Comparison of ENCODE assay signal across 21 mouse cellular contexts in the genomic region with DNA sequence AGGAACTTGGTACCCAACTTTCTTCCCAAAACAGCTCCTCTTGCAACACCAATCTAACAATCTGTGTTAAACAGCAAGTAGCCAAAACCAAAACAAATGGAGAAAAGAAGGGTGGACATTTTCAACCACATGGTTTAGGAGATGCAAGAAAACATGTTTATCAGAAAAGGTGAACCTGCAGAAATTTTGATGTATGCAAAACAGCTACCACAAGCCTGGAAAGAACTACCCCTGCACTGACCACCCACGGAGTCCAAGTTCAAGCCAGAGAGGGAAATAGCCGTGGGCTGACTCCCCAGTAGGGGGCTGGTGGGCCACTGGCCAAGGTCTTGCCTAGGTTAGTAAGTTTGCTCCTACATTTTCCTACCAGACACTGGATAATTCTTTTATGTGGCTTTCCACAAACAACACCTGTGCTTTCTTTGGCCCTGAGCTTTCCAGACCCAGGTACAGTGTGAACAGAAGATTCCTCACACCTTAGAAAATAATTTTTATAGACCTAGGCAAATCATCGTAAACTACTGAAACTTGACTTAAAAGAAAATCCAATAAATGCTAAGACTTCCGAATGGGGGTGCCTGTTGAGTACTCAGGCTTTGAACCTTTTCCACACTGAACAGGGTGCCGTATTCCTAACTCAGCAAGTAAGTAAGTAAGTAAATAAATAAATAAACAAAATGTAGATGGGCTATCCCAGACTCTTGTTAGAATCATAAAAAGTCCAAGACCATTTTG. TPM values are rescaled to one million over a fixed set of nuclear protein-coding genes. Genes with fewer than 3 reads are reported as not detected.
DNase-seq lines count a peak whose midpoint lies in the region; ATAC-seq lines count a peak whose summit lies in the region.
"Had no signal": no experiment of that assay in that cellular context is flagged by ENCODE, and none has a peak within 500 bp of the region (broad histone marks: within the 10 kb centered on the region; RNA-seq: fewer than 3 reads in every experiment).

No protein-coding gene starts in this region.

- WGBS in forebrain, embryonic 14.5 days = 11% methylated on average over 5 of the region's 5 CpGs
- whole genome bisulfite sequencing in forebrain, embryonic 13.5 days = 12% methylated on average over 5 of the region's 5 CpGs
- WGBS in midbrain, embryonic 15.5 days = 15% methylated on average over 5 of the region's 5 CpGs
- WGBS in heart, embryonic 11.5 days (ENCODE audit: insufficient replicate concordance) = 19% methylated on average over 5 of the region's 5 CpGs

- no peak for ATAC-seq in forebrain, embryonic 14.5 days
- ATAC-seq in forebrain, embryonic 13.5 days = no peak
- no peak for ATAC-seq in midbrain, embryonic 15.5 days (replicated peaks)
- no peak for ATAC-seq in heart, embryonic 11.5 days (replicated peaks; ENCODE audit: insufficient number of reproducible peaks, low FRiP score, low TSS enrichment)

- H3K36me3 ChIP-seq in forebrain, embryonic 14.5 days (ENCODE audit: control insufficient read depth, insufficient read depth, low read length) = no peaks in the 10 kb centered on the region
- H3K36me3 ChIP-seq in forebrain, embryonic 13.5 days (ENCODE audit: poor library complexity, severe bottlenecking) = no peaks in the 10 kb centered on the region
- H3K36me3 ChIP-seq in midbrain, embryonic 15.5 days (replicated peaks) = no peaks in the 10 kb centered on the region
- H3K36me3 ChIP-seq in heart, embryonic 11.5 days (ENCODE audit: control insufficient read depth, insufficient read depth, low read length) = no peaks in the 10 kb centered on the region
- H3K36me3 ChIP-seq: embryonic facial prominence, embryonic 12.5 days; G1E; limb, embryonic 12.5 days; liver, embryonic 15.5 days had no signal

- peak; percentile 3 for DNase-seq in forebrain, embryonic 14.5 days (ENCODE audit: low spot score)
- peak; percentile 63 for DNase-seq in cerebellum, adult 9-11 months
- peak; percentile 29 for DNase-seq in embryo, embryonic 11 days
- no peak for DNase-seq in left cerebral cortex, adult 11 months (ENCODE audit: low spot score)
- DNase-seq: adrenal gland, adult 2 months; gastrocnemius, postnatal 10 days; heart, postnatal 10 days; kidney, adult 8-10 months; kidney, postnatal 4 days; layer of hippocampus, postnatal 36 days; lung, postnatal 10 days had no signal

- peaks cover 88% of the 10 kb centered on the region for H3K27me3 ChIP-seq in forebrain, embryonic 14.5 days (replicated peaks; ENCODE audit: control insufficient read depth, insufficient read depth, low read length)
- H3K27me3 ChIP-seq in forebrain, embryonic 13.5 days = peaks cover 96% of the 10 kb centered on the region
- H3K27me3 ChIP-seq in midbrain, embryonic 15.5 days (replicated peaks) = peaks cover 68% of the 10 kb centered on the region
- H3K27me3 ChIP-seq in heart, embryonic 11.5 days (ENCODE audit: control insufficient read depth, insufficient read depth, low read length) = peaks cover 95% of the 10 kb centered on the region

- peaks cover 6% of the 10 kb centered on the region for H3K4me1 ChIP-seq in forebrain, embryonic 14.5 days (ENCODE audit: control insufficient read depth, insufficient read depth, low read length)
- peaks cover 25% of the 10 kb centered on the region for H3K4me1 ChIP-seq in forebrain, embryonic 13.5 days
- peaks cover 33% of the 10 kb centered on the region for H3K4me1 ChIP-seq in midbrain, embryonic 15.5 days
- 0 out of 2 replicates have a peak, but pooled peaks cover 3% of the 10 kb centered on the region for H3K4me1 ChIP-seq in heart, embryonic 11.5 days (ENCODE audit: control insufficient read depth, insufficient read depth, low read length)
- H3K4me1 ChIP-seq: liver, embryonic 15.5 days had no signal

- H3K9ac ChIP-seq in forebrain, embryonic 14.5 days (ENCODE audit: low read length) = no peak overlapping the region
- H3K9ac ChIP-seq in forebrain, embryonic 13.5 days = no peak overlapping the region
- no peak overlapping the region for H3K9ac ChIP-seq in midbrain, embryonic 15.5 days
- H3K9ac ChIP-seq in heart, embryonic 11.5 days (ENCODE audit: low read depth, low read length) = no peak overlapping the region
- H3K9ac ChIP-seq: embryonic facial prominence, embryonic 12.5 days; limb, embryonic 12.5 days; liver, embryonic 15.5 days had no signal

- H3K9me3 ChIP-seq in forebrain, embryonic 14.5 days (replicated peaks; ENCODE audit: control insufficient read depth, low read length) = no peaks in the 10 kb centered on the region
- no peaks in the 10 kb centered on the region for H3K9me3 ChIP-seq in forebrain, embryonic 13.5 days (replicated peaks)
- no peaks in the 10 kb centered on the region for H3K9me3 ChIP-seq in midbrain, embryonic 15.5 days
- no peaks in the 10 kb centered on the region for H3K9me3 ChIP-seq in heart, embryonic 11.5 days (replicated peaks; ENCODE audit: control insufficient read depth, low read length)
- H3K9me3 ChIP-seq: embryonic facial prominence, embryonic 12.5 days; limb, embryonic 12.5 days; liver, embryonic 15.5 days had no signal

- H3K27ac ChIP-seq in forebrain, embryonic 14.5 days (ENCODE audit: low read depth, low read length) = no peak overlapping the region
- H3K27ac ChIP-seq in forebrain, embryonic 13.5 days = no peak overlapping the region
- H3K27ac ChIP-seq in midbrain, embryonic 15.5 days = no peak overlapping the region
- H3K27ac ChIP-seq in heart, embryonic 11.5 days (ENCODE audit: low read depth, low read length) = no peak overlapping the region
- H3K27ac ChIP-seq: embryonic facial prominence, embryonic 12.5 days; limb, embryonic 12.5 days; liver, embryonic 15.5 days had no signal

- H3K4me3 ChIP-seq in forebrain, embryonic 14.5 days (ENCODE audit: low read depth, low read length) = no peak overlapping the region
- no peak overlapping the region for H3K4me3 ChIP-seq in forebrain, embryonic 13.5 days
- H3K4me3 ChIP-seq in midbrain, embryonic 15.5 days = no peak overlapping the region
- H3K4me3 ChIP-seq in heart, embryonic 11.5 days (ENCODE audit: low read depth, low read length) = no peak overlapping the region
- H3K4me3 ChIP-seq: embryonic facial prominence, embryonic 12.5 days; limb, embryonic 12.5 days; liver, embryonic 15.5 days had no signal

- no peak overlapping the region for H3K4me2 ChIP-seq in forebrain, embryonic 14.5 days (ENCODE audit: low read length)
- no peak overlapping the region for H3K4me2 ChIP-seq in forebrain, embryonic 13.5 days
- peak overlapping the region; percentile 28 for H3K4me2 ChIP-seq in midbrain, embryonic 15.5 days
- H3K4me2 ChIP-seq in heart, embryonic 11.5 days = no peak overlapping the region
- H3K4me2 ChIP-seq: embryonic facial prominence, embryonic 12.5 days; limb, embryonic 12.5 days; liver, embryonic 15.5 days had no signal

RNA-seq across cellular contexts. Expression of a gene that starts 7.4 kb away (rescaled TPM):
- 1.9 and 2.0 TPM in 2 replicates for polyA plus RNA-seq in forebrain, embryonic 14.5 days (2014; fragmentation: Nextera tagmentation; extraction: Ambion mirVana)
- polyA plus RNA-seq in forebrain, embryonic 13.5 days (2015; fragmentation: Nextera tagmentation; extraction: Ambion mirVana) = 1.8 and 5.5 TPM in 2 replicates
- polyA plus RNA-seq in midbrain, embryonic 15.5 days (2015; fragmentation: Nextera tagmentation; extraction: Ambion mirVana) = 7.8 and 8.5 TPM in 2 replicates
- not detected in 2 replicates for polyA plus RNA-seq in heart, embryonic 11.5 days (2014; fragmentation: Nextera tagmentation; extraction: Ambion mirVana)
- polyA plus RNA-seq: adrenal gland, adult 2 months; embryonic facial prominence, embryonic 12.5 days; G1E; limb, embryonic 12.5 days; liver, embryonic 15.5 days; small intestine, adult 2 months; stomach, embryonic 14.5 days; thymus, postnatal 0 days had no signal
